Mouse (Mus musculus): Measurements from ENCODE around the gene Fuca1. TPM values are rescaled to one million over a fixed set of nuclear protein-coding genes. Genes with fewer than 3 reads are reported as not detected.
A peak's percentile ranks its signal among the peaks of the same experiment; 100 is the strongest.

Fuca1 gene
- polyA plus RNA-seq, 1 experiment, result 47.9 TPM

GRCm38 (mm10) chr4:135921257-135922120 is 954 bp downstream of the Fuca1 start:
- H3K27ac ChIP-seq (ENCODE audit: insufficient read depth, low read length), result no peak overlapping the region
- 3% methylated on average over 26 of the region's 26 CpGs for WGBS
- peak overlapping the region; percentile 70 for H3K4me3 ChIP-seq (replicated peaks; ENCODE audit: insufficient read depth, low read depth, low read length)
- no peaks in the 10 kb centered on the region for H3K27me3 ChIP-seq (ENCODE audit: control insufficient read depth, insufficient read depth, low read length)
- peak in 1 of 2 experiments; percentile 21 for DNase-seq
- TF ChIP-seq POLR2A (IDR thresholded peaks at IDR 0.05; ENCODE audit: borderline replicate concordance, insufficient read depth, low read length) (no peak), CTCF (IDR thresholded peaks at IDR 0.05; ENCODE audit: borderline replicate concordance, insufficient read depth, low read depth, low read length) (no peak)
- no peaks in the 10 kb centered on the region; the same call in 1 of the 2 replicates for H3K4me1 ChIP-seq (ENCODE audit: control insufficient read depth, insufficient read depth, low read length)

- Histone ChIP-seq H3K27me3 (ENCODE audit: control insufficient read depth, insufficient read depth, low read length) (no peaks in the 10 kb centered on the region), H3K4me3 (replicated peaks; ENCODE audit: insufficient read depth, low read depth, low read length) (no peak overlapping the region), H3K4me1 (ENCODE audit: control insufficient read depth, insufficient read depth, low read length) (no peaks in the 10 kb centered on the region; the same call in 1 of the 2 replicates), H3K27ac (ENCODE audit: insufficient read depth, low read length) (no peak overlapping the region)
- WGBS, result 83% methylated on average over 1 of the region's 1 CpGs
- no peak for DNase-seq
- TF ChIP-seq CTCF (IDR thresholded peaks at IDR 0.05; ENCODE audit: borderline replicate concordance, insufficient read depth, low read depth, low read length) (no peak), POLR2A (IDR thresholded peaks at IDR 0.05; ENCODE audit: borderline replicate concordance, insufficient read depth, low read length) (no peak)
These were observed 1.7 kb downstream of the Fuca1 start for GRCm38 (mm10) chr4:135922190-135922589.

GRCm38 (mm10) chr4:135924418-135924817 is 3.9 kb downstream of the Fuca1 start:
- no peaks in the 10 kb centered on the region; the same call in 1 of the 2 replicates for H3K4me1 ChIP-seq (ENCODE audit: control insufficient read depth, insufficient read depth, low read length)
- H3K27me3 ChIP-seq (ENCODE audit: control insufficient read depth, insufficient read depth, low read length), result no peaks in the 10 kb centered on the region
- WGBS, result 90% methylated on average over 2 of the region's 2 CpGs
- TF ChIP-seq POLR2A (IDR thresholded peaks at IDR 0.05; ENCODE audit: borderline replicate concordance, insufficient read depth, low read length) (no peak), CTCF (IDR thresholded peaks at IDR 0.05; ENCODE audit: borderline replicate concordance, insufficient read depth, low read depth, low read length) (no peak)
- DNase-seq, result no peak
- H3K27ac ChIP-seq (ENCODE audit: insufficient read depth, low read length), result no peak overlapping the region
- H3K4me3 ChIP-seq (replicated peaks; ENCODE audit: insufficient read depth, low read depth, low read length), result no peak overlapping the region

- no peaks in the 10 kb centered on the region; the same call in 1 of the 2 replicates for H3K4me1 ChIP-seq (ENCODE audit: control insufficient read depth, insufficient read depth, low read length)
- no peak overlapping the region for H3K4me3 ChIP-seq (replicated peaks; ENCODE audit: insufficient read depth, low read depth, low read length)
- no peak for DNase-seq
- TF ChIP-seq POLR2A (IDR thresholded peaks at IDR 0.05; ENCODE audit: borderline replicate concordance, insufficient read depth, low read length), result no peak
- no peak overlapping the region for H3K27ac ChIP-seq (ENCODE audit: insufficient read depth, low read length)
- WGBS, result 67% methylated on average over 5 of the region's 5 CpGs
- H3K27me3 ChIP-seq (ENCODE audit: control insufficient read depth, insufficient read depth, low read length), result no peaks in the 10 kb centered on the region
These were observed 4.8 kb downstream of the Fuca1 start for GRCm38 (mm10) chr4:135925341-135925740.

GRCm38 (mm10) chr4:135926195-135926808 is 5.8 kb downstream of the Fuca1 start:
- 92% methylated on average over 10 of the region's 10 CpGs for WGBS
- no peak for DNase-seq
- no peak for TF ChIP-seq CTCF (IDR thresholded peaks at IDR 0.05; ENCODE audit: borderline replicate concordance, insufficient read depth, low read depth, low read length)

GRCm38 (mm10) chr4:135926861-135927260 is 6.3 kb downstream of the Fuca1 start:
- Histone ChIP-seq H3K27me3 (ENCODE audit: control insufficient read depth, insufficient read depth, low read length) (no peaks in the 10 kb centered on the region), H3K27ac (ENCODE audit: insufficient read depth, low read length) (no peak overlapping the region), H3K4me1 (ENCODE audit: control insufficient read depth, insufficient read depth, low read length) (no peaks in the 10 kb centered on the region; the same call in 1 of the 2 replicates), H3K4me3 (replicated peaks; ENCODE audit: insufficient read depth, low read depth, low read length) (no peak overlapping the region)
- no peak for TF ChIP-seq POLR2A (IDR thresholded peaks at IDR 0.05; ENCODE audit: borderline replicate concordance, insufficient read depth, low read length)
- TF ChIP-seq CTCF (IDR thresholded peaks at IDR 0.05; ENCODE audit: borderline replicate concordance, insufficient read depth, low read depth, low read length), result no peak
- DNase-seq, result no peak
- WGBS, result 96% methylated on average over 3 of the region's 3 CpGs

More at GRCm38 (mm10) chr4:135926195-135926808, 5.8 kb downstream of the Fuca1 start:
- no peaks in the 10 kb centered on the region; the same call in 1 of the 2 replicates for H3K4me1 ChIP-seq (ENCODE audit: control insufficient read depth, insufficient read depth, low read length)
- H3K4me3 ChIP-seq (replicated peaks; ENCODE audit: insufficient read depth, low read depth, low read length), result no peak overlapping the region
- no peaks in the 10 kb centered on the region for H3K27me3 ChIP-seq (ENCODE audit: control insufficient read depth, insufficient read depth, low read length)
- no peak overlapping the region for H3K27ac ChIP-seq (ENCODE audit: insufficient read depth, low read length)

- Histone ChIP-seq H3K27me3 (ENCODE audit: control insufficient read depth, insufficient read depth, low read length) (no peaks in the 10 kb centered on the region), H3K27ac (ENCODE audit: insufficient read depth, low read length) (no peak overlapping the region), H3K4me1 (ENCODE audit: control insufficient read depth, insufficient read depth, low read length) (no peaks in the 10 kb centered on the region), H3K4me3 (replicated peaks; ENCODE audit: insufficient read depth, low read depth, low read length) (no peak overlapping the region)
- no peak for DNase-seq
- TF ChIP-seq CTCF (IDR thresholded peaks at IDR 0.05; ENCODE audit: borderline replicate concordance, insufficient read depth, low read depth, low read length) (no peak), POLR2A (IDR thresholded peaks at IDR 0.05; ENCODE audit: borderline replicate concordance, insufficient read depth, low read length) (no peak)
- WGBS, result 81% methylated on average over 9 of the region's 9 CpGs
These were observed 7.8 kb downstream of the Fuca1 start for GRCm38 (mm10) chr4:135928376-135928775.

GRCm38 (mm10) chr4:135929405-135929804 is 8.9 kb downstream of the Fuca1 start:
- Histone ChIP-seq H3K27me3 (ENCODE audit: control insufficient read depth, insufficient read depth, low read length) (no peaks in the 10 kb centered on the region), H3K4me3 (replicated peaks; ENCODE audit: insufficient read depth, low read depth, low read length) (no peak overlapping the region), H3K27ac (ENCODE audit: insufficient read depth, low read length) (no peak overlapping the region), H3K4me1 (ENCODE audit: control insufficient read depth, insufficient read depth, low read length) (no peaks in the 10 kb centered on the region)
- DNase-seq, result no peak
- TF ChIP-seq POLR2A (IDR thresholded peaks at IDR 0.05; ENCODE audit: borderline replicate concordance, insufficient read depth, low read length) (no peak), CTCF (IDR thresholded peaks at IDR 0.05; ENCODE audit: borderline replicate concordance, insufficient read depth, low read depth, low read length) (no peak)
- WGBS, result 91% methylated on average over 5 of the region's 5 CpGs

Data from cerebellum, adult 2 months (tissue).